Mouse (Mus musculus): ENCODE measurements around the gene Sp2.

Sp2 gene

GRCm38 (mm10) chr11:96982859-96983258 lies at the start of gene Sp2:
Sp2 (minus strand) TSS chr11:96982959.
- DNase-seq (ENCODE audit: inconsistent ontology term): no peak

- no peak for DNase-seq (ENCODE audit: inconsistent ontology term)
Observed at GRCm38 (mm10) chr11:97032499-97032898, 49.7 kb upstream of the Sp2 start.

GRCm38 (mm10) chr11:97031977-97032376 lies 49.2 kb upstream of the Sp2 start:
- no peak for DNase-seq (ENCODE audit: inconsistent ontology term)

- DNase-seq (ENCODE audit: inconsistent ontology term): no peak
Observed at GRCm38 (mm10) chr11:97030426-97030825, 47.7 kb upstream of the Sp2 start.

- peak; percentile 87 for DNase-seq (ENCODE audit: inconsistent ontology term)
Observed at GRCm38 (mm10) chr11:97029686-97030417, 47.1 kb upstream of the Sp2 start, which contains the start of gene Scrn2. Scrn2 (plus strand) TSS chr11:97029938.

GRCm38 (mm10) chr11:97025721-97026344 lies 43.1 kb upstream of the Sp2 start:
- peak; percentile 86 for DNase-seq (ENCODE audit: inconsistent ontology term)

GRCm38 (mm10) chr11:97024977-97025376 lies 42.2 kb upstream of the Sp2 start:
- DNase-seq (ENCODE audit: inconsistent ontology term): no peak

GRCm38 (mm10) chr11:97021873-97022484 lies 39.2 kb upstream of the Sp2 start:
- peak; percentile 71 for DNase-seq (ENCODE audit: inconsistent ontology term)

GRCm38 (mm10) chr11:97021121-97021765 lies 38.5 kb upstream of the Sp2 start:
- DNase-seq (ENCODE audit: inconsistent ontology term): no peak

GRCm38 (mm10) chr11:97019345-97019708 lies 36.6 kb upstream of the Sp2 start:
- DNase-seq (ENCODE audit: inconsistent ontology term): no peak

- no peak for DNase-seq (ENCODE audit: inconsistent ontology term)
Observed at GRCm38 (mm10) chr11:97018583-97019344, 36.0 kb upstream of the Sp2 start.

GRCm38 (mm10) chr11:97017696-97018582 lies 35.2 kb upstream of the Sp2 start:
- no peak for DNase-seq (ENCODE audit: inconsistent ontology term)

GRCm38 (mm10) chr11:97013121-97013670 lies 30.4 kb upstream of the Sp2 start, which contains the start of gene Sp6:
Sp6 (plus strand) TSS chr11:97013394.
- DNase-seq (ENCODE audit: inconsistent ontology term): no peak

GRCm38 (mm10) chr11:97009198-97009790 lies 26.5 kb upstream of the Sp2 start:
- DNase-seq (ENCODE audit: inconsistent ontology term): no peak

GRCm38 (mm10) chr11:97007093-97007794 lies 24.5 kb upstream of the Sp2 start:
- peak; percentile 37 for DNase-seq (ENCODE audit: inconsistent ontology term)

GRCm38 (mm10) chr11:97003170-97003569 lies 20.4 kb upstream of the Sp2 start:
- DNase-seq (ENCODE audit: inconsistent ontology term): no peak

GRCm38 (mm10) chr11:96997380-96997956 lies 14.7 kb upstream of the Sp2 start:
- DNase-seq (ENCODE audit: inconsistent ontology term): peak; percentile 66

GRCm38 (mm10) chr11:96996773-96997379 lies 14.1 kb upstream of the Sp2 start:
- DNase-seq (ENCODE audit: inconsistent ontology term): no peak
